Mouse (Mus musculus): Measurements from ENCODE around the gene Phactr3.

DNA sequence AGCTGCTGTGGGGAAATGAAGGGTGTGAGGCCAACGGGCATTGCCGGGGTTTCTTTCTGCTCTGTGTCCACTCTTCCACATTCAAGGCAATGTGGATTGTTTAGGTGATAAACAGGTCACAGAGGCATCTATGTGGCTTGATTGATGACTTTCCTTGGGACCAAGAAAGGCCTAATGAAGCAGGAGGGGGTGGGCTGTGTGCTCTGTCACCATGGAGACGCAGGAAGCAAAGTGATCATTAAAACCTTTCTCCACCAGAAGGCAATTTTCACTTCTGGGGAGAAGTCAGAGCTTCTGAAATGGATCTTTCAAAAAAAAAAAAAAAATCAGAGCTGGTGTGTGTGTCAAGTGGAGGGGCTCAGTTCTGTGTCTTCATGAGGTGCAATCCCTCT lies 24.2 kb downstream of the Phactr3 start:
- TF ChIP-seq CTCF (IDR thresholded peaks at IDR 0.05) (no peak), POLR2A (IDR thresholded peaks at IDR 0.05; ENCODE audit: insufficient read depth, low read depth, low read length) (no peak), EP300 (IDR thresholded peaks at IDR 0.05; ENCODE audit: insufficient read depth, low read depth, low read length) (no peak)

Measured in heart, adult 2 months (tissue).